Mouse (Mus musculus): Measurements from ENCODE around the gene Ndufs3. TPM values are rescaled to one million over a fixed set of nuclear protein-coding genes. Genes with fewer than 3 reads are reported as not detected.
A peak's percentile ranks its signal among the peaks of the same experiment; 100 is the strongest.

Gene Ndufs3
- total and polyA plus RNA-seq, 2 experiments from 2014 or later: 186 to 274 TPM

GRCm38 (mm10) chr2:90879419-90879818 lies 25.2 kb downstream of the Ndufs3 start:
- H3K4me3 ChIP-seq (ENCODE audit: low read length): no peak overlapping the region
- TF ChIP-seq CTCF (IDR thresholded peaks at IDR 0.05; ENCODE audit: low read depth): no peak
- no peaks in the 10 kb centered on the region for H3K36me3 ChIP-seq (ENCODE audit: insufficient read depth, low read length)
- no peak overlapping the region for H3K9ac ChIP-seq (replicated peaks; ENCODE audit: low read length)
- DNase-seq (ENCODE audit: low spot score) (no peak), ATAC-seq (no peak)
- H3K4me1 ChIP-seq (ENCODE audit: insufficient read depth, low read length): 0 out of 2 replicates have a peak, but pooled peaks cover 2% of the 10 kb centered on the region
- H3K9me3 ChIP-seq (ENCODE audit: low read length): no peaks in the 10 kb centered on the region
- no peaks in the 10 kb centered on the region for H3K27me3 ChIP-seq (ENCODE audit: insufficient read depth, low read length)
- no peak overlapping the region for H3K4me2 ChIP-seq (ENCODE audit: low read depth, low read length)
- no peak overlapping the region for H3K27ac ChIP-seq

DNA sequence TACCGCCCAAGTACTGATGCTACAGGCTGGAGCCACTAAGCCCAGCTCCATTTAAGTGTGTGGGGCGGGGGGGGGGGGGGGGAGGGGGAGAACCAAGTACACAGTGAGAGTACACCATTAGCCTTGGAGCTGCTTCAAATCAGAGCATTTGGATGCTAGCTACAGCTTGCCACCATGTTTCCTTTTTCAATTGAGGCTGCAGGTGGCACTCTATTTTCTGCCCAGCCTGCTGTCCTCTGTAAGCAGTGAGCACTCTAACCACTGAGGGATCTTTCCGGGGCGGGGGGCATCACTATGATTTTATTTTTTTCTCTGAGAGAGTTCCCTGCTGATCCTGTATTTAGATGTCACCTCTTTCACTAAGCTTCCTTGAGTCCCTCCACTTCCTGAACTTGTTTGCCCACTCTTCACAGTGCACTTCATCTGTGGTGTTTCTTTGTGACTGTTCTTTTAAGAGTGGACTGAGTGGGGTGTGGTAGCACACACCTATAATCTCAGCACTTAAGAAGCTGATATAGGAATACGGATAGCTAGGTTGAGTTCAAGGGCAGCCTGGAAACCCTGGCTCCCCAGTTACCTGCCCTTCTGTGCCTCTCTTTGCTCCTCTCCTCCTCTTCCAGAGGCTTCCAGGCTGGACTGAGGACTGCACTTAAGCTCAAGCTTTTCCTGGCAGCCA lies 26.9 kb downstream of the Ndufs3 start:
- ATAC-seq (no peak), DNase-seq (ENCODE audit: low spot score) (no peak)
- H3K27ac ChIP-seq: no peak overlapping the region
- TF ChIP-seq CTCF (IDR thresholded peaks at IDR 0.05; ENCODE audit: low read depth): no peak
- 67% methylated on average over 5 of the region's 5 CpGs for WGBS
- H3K4me2 ChIP-seq (ENCODE audit: low read depth, low read length): no peak overlapping the region
- H3K36me3 ChIP-seq (ENCODE audit: insufficient read depth, low read length): no peaks in the 10 kb centered on the region
- no peaks in the 10 kb centered on the region for H3K9me3 ChIP-seq (ENCODE audit: low read length)
- no peaks in the 10 kb centered on the region for H3K27me3 ChIP-seq (ENCODE audit: insufficient read depth, low read length)
- 0 out of 2 replicates have a peak, but pooled peaks cover 2% of the 10 kb centered on the region for H3K4me1 ChIP-seq (ENCODE audit: insufficient read depth, low read length)
- H3K4me3 ChIP-seq (ENCODE audit: low read length): no peak overlapping the region
- H3K9ac ChIP-seq (replicated peaks; ENCODE audit: low read length): no peak overlapping the region

- Histone ChIP-seq H3K4me3 (ENCODE audit: low read length) (no peak overlapping the region), H3K27ac (no peak overlapping the region), H3K9ac (replicated peaks; ENCODE audit: low read length) (no peak overlapping the region), H3K27me3 (ENCODE audit: insufficient read depth, low read length) (no peaks in the 10 kb centered on the region), H3K9me3 (ENCODE audit: low read length) (no peaks in the 10 kb centered on the region), H3K4me1 (ENCODE audit: insufficient read depth, low read length) (0 out of 2 replicates have a peak, but pooled peaks cover 2% of the 10 kb centered on the region), H3K36me3 (ENCODE audit: insufficient read depth, low read length) (no peaks in the 10 kb centered on the region), H3K4me2 (ENCODE audit: low read depth, low read length) (no peak overlapping the region)
- WGBS: 67% methylated on average over 2 of the region's 2 CpGs
- TF ChIP-seq CTCF (IDR thresholded peaks at IDR 0.05; ENCODE audit: low read depth): no peak
- DNase-seq (ENCODE audit: low spot score): no peak
- ATAC-seq: no peak
These were observed 29.4 kb downstream of the Ndufs3 start for GRCm38 (mm10) chr2:90875239-90875638.

- no peaks in the 10 kb centered on the region for H3K36me3 ChIP-seq (ENCODE audit: insufficient read depth, low read length)
- no peak for DNase-seq (ENCODE audit: low spot score)
- H3K9me3 ChIP-seq (ENCODE audit: low read length): no peaks in the 10 kb centered on the region
- H3K27ac ChIP-seq: no peak overlapping the region
- no peak overlapping the region for H3K4me3 ChIP-seq (ENCODE audit: low read length)
- no peaks in the 10 kb centered on the region for H3K4me1 ChIP-seq (ENCODE audit: insufficient read depth, low read length)
- TF ChIP-seq CTCF (IDR thresholded peaks at IDR 0.05; ENCODE audit: low read depth): no peak
- no peak for ATAC-seq
- H3K9ac ChIP-seq (replicated peaks; ENCODE audit: low read length): no peak overlapping the region
- 90% methylated on average over 1 of the region's 1 CpGs for WGBS
- no peaks in the 10 kb centered on the region for H3K27me3 ChIP-seq (ENCODE audit: insufficient read depth, low read length)
- H3K4me2 ChIP-seq (ENCODE audit: low read depth, low read length): no peak overlapping the region
These were observed 30.6 kb downstream of the Ndufs3 start for GRCm38 (mm10) chr2:90874025-90874424.

GRCm38 (mm10) chr2:90871180-90871961 lies 33.3 kb downstream of the Ndufs3 start:
- Histone ChIP-seq H3K4me3 (ENCODE audit: low read length) (no peak overlapping the region), H3K27ac (no peak overlapping the region), H3K4me1 (ENCODE audit: insufficient read depth, low read length) (no peaks in the 10 kb centered on the region), H3K9me3 (ENCODE audit: low read length) (no peaks in the 10 kb centered on the region), H3K4me2 (ENCODE audit: low read depth, low read length) (no peak overlapping the region), H3K36me3 (ENCODE audit: insufficient read depth, low read length) (no peaks in the 10 kb centered on the region), H3K9ac (replicated peaks; ENCODE audit: low read length) (no peak overlapping the region), H3K27me3 (ENCODE audit: insufficient read depth, low read length) (no peaks in the 10 kb centered on the region)
- no peak for DNase-seq (ENCODE audit: low spot score)
- 48% methylated on average over 8 of the region's 8 CpGs for WGBS
- no peak for ATAC-seq
- TF ChIP-seq CTCF (IDR thresholded peaks at IDR 0.05; ENCODE audit: low read depth): no peak

- Histone ChIP-seq H3K27me3 (ENCODE audit: insufficient read depth, low read length) (no peaks in the 10 kb centered on the region), H3K36me3 (ENCODE audit: insufficient read depth, low read length) (peaks cover 9% of the 10 kb centered on the region), H3K4me2 (ENCODE audit: low read depth, low read length) (no peak overlapping the region), H3K4me3 (ENCODE audit: low read length) (no peak overlapping the region), H3K9me3 (ENCODE audit: low read length) (no peaks in the 10 kb centered on the region), H3K4me1 (ENCODE audit: insufficient read depth, low read length) (no peaks in the 10 kb centered on the region), H3K9ac (replicated peaks; ENCODE audit: low read length) (no peak overlapping the region), H3K27ac (no peak overlapping the region)
- ATAC-seq (no peak), DNase-seq (ENCODE audit: low spot score) (no peak)
- TF ChIP-seq CTCF (IDR thresholded peaks at IDR 0.05; ENCODE audit: low read depth): no peak
- 47% methylated on average over 4 of the region's 4 CpGs for WGBS
These were observed 34.5 kb downstream of the Ndufs3 start for GRCm38 (mm10) chr2:90870136-90870601.

DNA sequence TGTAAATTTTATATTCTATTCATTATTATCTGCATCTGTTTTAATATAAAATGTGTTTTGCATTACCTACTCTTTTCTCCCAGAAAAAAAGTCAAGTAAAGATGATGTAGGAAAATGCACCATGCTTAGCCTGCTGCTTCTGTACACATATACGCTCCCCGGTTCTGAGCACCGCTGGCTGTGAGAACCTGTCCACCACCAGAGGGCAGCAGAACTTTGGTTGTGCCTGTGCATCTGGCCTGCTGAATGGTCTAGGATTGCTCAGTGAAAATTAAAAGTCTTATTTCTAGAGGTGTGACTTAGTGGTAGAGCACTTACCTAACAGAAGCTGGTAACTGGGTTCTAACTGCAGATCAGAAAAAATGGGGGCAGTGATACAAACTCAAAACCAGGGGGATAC lies 38.1 kb downstream of the Ndufs3 start:
- Histone ChIP-seq H3K4me3 (ENCODE audit: low read length) (no peak overlapping the region), H3K9ac (replicated peaks; ENCODE audit: low read length) (no peak overlapping the region), H3K27me3 (ENCODE audit: insufficient read depth, low read length) (no peaks in the 10 kb centered on the region), H3K9me3 (ENCODE audit: low read length) (no peaks in the 10 kb centered on the region), H3K4me2 (ENCODE audit: low read depth, low read length) (no peak overlapping the region), H3K36me3 (ENCODE audit: insufficient read depth, low read length) (peaks cover 20% of the 10 kb centered on the region), H3K27ac (no peak overlapping the region), H3K4me1 (ENCODE audit: insufficient read depth, low read length) (no peaks in the 10 kb centered on the region)
- TF ChIP-seq CTCF (IDR thresholded peaks at IDR 0.05; ENCODE audit: low read depth): peak; percentile 92
- WGBS: 8% methylated on average over 3 of the region's 3 CpGs
- ATAC-seq: peak; percentile 86
- DNase-seq (ENCODE audit: low spot score): peak; percentile 92
